Mouse (Mus musculus) left cerebral cortex, adult 11 months (tissue): ENCODE data around the gene Scrg1.
A peak's percentile ranks its signal among the peaks of the same experiment; 100 is the strongest.
"Not testable (repeated sequence)": the region's sequence is repeated elsewhere in the genome, so short reads cannot be mapped to it uniquely, and the experiment has no call there.

ENCODE experiments used
- DNase-seq: peaks from one replicate; pipeline ENCODE4 v3.0.0; 2022; ENCODE audit warnings: low spot score

Scrg1 gene

DNA sequence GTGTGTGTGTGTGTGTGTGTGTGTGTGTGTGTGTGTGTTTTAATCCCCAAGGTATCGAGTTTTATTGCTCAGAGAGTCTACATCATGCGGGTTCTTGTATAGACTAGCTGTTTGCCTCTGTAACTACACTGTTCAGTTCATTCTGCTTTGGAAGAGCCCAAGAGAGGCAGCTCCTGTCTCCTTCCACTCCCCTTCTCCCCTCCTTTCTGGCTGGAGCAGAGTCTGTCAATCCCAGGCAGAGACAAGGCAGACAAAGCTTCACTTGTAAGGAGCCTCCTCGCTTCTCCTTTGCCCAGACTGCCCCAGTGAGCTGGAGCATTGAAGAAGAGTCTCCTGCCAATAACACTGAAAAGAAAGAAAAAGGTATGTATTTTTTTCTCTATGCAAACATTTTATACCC is at the start of gene Scrg1:
Scrg1 (plus strand) TSS at position 159 of the 400 bp plus-strand sequence.
- DNase-seq, result no peak

DNA sequence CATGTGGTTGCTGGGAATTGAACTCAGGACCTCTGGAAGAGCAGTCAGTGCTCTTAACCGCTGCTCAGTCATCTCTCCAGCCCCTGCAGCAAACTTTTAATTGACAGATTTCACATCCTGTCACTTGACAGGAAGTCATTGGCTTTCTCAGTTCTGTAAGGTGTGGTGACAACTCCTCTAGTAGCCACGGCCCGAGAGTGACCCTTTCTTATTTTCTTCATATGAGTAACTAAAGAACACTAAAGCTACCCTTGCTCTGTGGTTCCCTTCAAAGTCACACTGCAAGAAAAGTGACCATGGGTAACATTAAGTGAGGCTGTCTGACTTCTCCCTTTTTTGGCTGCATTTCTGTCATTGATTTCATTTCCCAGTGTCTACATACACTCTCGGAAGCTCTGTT is 49.4 kb upstream of the Scrg1 start:
- no peak for DNase-seq

DNA sequence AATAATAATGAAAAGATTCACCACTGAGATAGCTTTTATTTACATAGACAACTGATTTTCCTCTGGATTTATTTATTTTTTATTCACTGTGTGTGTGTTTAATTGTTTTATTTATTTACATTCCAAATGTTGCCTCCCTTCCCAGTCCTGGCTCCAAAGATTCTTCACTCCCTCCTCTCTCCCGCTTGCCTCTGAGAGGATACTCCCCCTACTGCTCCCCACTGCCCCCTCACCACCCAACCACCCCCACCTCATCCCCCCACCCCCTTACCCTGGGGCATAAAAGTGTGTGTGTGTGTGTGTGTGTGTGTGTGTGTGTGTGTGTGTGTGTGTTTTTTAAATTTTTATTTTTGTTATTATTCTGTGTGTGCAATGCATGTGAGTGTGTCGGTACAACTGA is 46.4 kb upstream of the Scrg1 start:
- DNase-seq, result no peak

DNA sequence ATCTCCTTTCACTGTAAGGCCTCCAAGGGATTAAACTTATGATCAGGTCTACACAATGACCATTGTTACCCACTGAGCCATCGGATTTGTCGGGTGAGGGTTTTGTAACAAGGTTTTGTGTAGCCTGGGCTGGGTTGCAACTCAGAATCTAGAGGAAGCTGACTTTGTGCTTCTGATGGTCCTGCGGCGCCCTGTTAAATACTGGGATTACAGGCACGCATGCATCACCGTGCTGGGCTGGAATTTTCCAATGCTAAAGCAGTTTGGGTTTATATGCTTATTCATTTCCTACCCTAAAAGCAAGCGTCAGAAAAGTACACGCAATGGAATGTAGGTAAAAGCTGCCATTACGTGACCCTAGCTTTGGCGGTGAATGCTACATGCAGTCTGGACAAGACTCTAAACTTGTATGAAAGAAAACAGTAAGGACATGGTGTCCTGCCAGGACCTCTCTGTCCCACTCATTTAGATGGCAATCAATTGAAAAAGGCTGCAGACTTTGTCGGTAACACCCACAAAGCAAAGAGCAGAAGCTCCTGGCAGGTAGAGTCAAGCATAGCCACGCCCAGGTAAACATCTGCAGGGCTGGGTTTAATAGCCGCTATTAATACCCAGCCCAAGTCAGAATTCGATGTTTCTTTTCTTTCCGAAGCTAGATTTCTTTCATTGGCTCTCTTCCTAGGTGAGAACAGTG is 45.8 kb upstream of the Scrg1 start:
- no peak for DNase-seq

DNA sequence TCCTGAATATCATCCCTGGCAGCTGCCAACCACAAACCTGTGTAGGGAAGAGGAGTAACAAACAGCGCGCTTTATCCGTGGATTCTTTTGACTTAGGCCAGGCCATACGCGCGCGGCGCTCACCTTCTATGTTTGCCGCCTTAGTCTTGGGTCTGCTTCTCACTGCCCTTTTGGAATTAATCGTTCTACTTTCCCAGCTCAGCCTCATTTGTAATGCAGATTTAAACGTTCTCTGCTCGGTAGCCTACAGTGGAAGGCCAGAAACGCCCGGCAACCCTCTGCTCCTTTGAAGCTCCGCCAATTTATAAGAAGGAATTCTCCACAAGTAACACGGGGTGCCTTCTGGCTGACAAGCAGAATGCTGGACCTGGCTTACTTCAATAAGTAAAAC is 45.3 kb upstream of the Scrg1 start:
- DNase-seq, result no peak

DNA sequence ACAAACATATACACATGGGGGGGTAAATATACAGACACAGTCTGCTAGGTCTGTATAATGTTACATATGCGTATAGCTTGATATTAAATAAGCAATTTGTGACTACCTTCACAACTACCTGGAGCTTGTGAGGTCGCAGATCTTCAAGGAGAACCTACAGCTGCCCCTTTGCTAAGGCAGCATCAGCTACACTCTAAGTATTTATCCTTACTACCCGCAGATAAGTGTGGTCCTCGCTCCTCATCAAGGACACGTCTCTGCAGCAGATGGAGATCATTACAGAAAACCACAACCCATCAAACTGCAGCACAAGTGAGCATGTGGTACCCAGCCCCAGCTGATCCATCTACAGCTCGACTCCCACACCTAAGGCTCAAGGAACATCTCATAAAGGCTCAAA is 44.4 kb upstream of the Scrg1 start:
- no peak for DNase-seq

DNA sequence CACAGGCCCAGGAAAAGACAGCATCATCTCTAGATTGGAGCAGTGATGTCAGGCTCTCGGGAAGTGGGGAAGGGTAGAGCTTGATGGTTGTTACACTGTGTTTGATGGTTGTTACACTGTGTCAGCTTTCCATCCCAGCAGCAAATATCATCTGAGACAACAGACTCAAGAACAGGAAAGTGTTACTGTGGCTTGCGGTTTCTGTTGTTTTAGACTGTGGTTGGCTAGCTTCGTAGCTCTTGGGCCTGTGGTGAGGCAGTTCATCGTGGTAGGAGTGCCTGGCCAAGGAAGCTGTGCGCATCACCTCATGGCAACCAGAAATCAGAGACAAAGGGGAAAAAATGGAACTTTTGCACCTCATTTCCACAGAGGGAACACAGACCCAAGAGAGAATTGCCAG is 38.9 kb upstream of the Scrg1 start:
- no peak for DNase-seq

DNA sequence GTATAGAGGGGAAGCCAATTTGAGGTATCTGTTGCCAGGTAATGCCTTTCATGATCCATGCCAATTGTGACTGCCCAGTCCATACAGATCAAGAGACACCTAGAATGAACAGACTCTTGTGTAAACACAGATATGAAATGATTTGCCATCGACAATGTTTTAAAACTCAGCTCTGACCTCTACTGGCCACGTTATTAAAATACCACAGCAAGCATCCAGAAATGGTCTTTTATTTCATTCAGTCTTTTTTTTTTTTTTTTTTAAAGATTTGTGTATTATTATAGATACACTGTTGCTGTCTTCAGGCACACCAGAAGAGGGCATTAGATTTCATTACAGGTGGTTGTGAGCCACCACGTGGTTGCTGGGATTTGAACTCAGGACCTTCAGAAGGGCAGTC is 29.6 kb upstream of the Scrg1 start:
- no peak for DNase-seq

DNA sequence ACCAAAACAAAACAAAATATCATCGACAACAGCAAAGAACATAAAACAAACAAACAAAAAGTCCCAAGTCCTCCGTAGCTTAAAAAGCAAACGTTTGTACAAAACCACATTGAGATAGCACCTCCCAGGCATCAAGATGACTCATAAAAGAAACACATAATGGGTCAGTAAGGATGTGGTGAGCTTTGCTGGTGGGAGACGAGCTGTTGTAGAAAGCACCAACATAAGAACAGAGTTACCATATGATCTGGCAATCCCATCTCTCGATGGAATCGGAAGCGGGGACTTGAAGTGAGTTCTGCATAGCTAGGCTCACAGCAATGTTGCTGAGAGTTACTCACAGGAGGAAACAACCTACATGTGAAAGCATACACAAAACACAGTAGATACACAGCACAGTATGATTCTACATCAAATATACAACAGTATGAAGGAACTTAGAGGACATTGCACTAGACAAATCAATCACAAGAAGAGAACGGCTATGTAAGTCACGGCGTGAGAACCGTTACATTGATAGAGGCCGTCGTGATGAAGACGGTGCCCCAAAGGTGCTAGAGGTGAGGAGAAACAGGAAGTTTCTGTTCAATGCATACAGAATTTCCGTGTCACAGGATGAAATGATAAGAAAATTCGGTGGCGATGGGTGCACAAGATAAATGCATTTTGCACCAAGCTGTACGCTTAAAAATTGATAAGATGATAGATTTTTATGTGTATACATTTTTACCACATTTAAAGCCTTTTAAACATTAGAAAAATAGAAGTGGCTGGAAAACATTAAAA is 27.9 kb upstream of the Scrg1 start:
- DNase-seq, result no peak

DNA sequence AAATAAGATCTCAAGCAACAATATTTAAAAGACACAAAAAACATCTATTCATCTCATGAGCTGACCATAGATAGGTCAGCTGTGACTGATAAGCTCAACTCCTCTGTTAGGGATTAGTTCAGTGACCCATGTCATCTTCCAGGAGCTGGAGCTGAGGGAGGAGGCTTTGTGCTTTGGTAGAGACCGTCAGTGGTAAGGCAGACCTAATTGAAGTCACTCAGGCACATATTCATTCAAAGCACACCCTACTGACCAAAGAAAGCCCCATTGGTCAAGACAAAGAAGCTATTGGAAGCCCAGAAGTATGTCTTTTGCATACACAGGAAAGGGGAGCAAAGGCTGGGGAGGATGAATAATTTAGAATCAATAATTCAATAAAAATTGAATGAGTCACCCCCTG is 27.2 kb upstream of the Scrg1 start:
- no peak for DNase-seq

DNA sequence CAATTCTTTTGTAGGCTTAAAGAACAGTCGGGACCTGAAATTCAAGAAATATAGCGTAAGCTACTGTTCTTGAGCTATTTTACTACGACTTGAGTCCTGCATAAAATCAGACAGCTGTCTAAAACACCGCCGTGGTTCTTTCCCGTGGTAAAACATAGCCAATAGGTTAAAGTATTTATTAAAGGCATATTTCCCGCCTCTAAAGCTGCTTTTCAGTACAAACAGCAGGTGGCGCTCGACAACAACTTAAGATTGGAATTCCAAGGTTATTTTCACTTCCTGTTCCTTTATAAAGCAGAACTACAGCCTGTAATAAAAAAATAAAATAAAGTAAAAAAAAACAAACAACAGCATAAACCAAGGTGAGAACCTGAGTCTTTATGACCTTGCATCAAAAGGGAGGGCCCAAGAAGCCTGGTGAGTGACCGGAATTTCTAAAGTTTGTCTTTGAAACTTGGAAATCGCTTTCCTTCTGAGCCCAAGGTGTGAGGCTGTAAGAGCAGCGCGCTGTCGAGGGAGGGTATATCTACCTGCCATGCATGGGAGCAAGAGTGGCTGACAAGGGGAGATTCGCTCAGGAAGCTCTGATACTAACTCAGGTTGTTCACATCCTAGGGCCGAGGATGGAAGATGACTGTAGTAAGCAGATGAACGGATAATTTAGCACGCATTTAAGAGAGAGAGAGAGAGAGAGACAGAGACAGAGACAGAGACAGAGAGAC is 26.4 kb upstream of the Scrg1 start:
- peak; percentile 23 for DNase-seq

DNA sequence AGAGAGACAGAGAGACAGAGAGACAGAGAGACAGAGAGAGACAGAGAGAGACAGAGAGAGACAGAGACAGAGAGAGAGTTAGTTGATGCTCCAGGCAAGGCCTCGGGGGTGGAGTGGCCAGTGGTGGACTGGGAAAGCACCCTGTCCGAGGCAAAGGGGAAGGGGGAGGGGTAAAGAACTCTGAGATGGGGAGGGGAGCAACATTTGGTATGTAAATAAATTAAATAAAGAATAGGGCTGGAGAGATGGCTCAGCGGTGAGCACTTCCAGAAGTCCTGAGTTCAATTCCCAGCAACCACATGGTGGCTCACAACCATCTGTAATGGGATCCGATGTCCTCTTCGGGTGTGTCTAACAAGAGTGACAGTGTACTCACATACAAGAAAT is 25.8 kb upstream of the Scrg1 start:
- not testable (repeated sequence) for DNase-seq

DNA sequence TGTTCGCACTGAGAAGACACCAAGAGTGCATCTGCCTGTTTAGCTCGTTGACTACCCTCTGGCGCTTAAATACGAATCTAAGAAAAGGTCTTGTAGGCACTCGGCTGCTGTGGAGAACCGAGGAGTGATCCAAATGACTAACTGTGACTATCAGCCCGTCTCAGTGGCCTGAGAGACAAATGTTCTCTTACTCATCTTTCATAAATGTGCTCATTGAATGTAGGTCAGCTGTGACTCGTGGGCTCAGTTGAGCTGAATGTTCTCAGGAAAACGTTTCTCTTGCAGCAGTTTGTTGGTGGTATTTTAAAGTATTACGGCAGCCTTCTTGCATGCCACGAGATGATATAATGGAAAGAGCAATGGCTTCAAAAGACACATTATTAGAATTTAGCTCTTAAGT is 24.8 kb upstream of the Scrg1 start:
- no peak for DNase-seq

DNA sequence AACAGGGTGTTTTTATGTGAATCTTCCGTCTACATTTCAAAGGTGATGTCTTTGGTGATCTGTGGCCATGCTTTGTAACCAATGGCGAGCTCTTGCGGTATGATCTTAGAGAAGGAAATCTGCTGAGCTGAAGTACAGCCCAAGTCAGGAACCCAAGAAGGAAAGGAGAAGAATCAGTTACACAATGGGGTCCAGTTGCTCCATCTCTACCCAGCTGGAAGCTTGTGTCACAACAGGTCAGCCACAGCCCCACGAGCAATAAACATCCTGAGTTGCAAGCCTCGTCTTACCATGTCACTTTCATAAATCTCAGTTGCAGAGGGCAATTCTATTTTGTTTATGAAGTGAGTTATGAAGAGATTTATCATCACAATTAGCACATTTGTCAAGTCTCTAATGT is 22.9 kb upstream of the Scrg1 start:
- no peak for DNase-seq

DNA sequence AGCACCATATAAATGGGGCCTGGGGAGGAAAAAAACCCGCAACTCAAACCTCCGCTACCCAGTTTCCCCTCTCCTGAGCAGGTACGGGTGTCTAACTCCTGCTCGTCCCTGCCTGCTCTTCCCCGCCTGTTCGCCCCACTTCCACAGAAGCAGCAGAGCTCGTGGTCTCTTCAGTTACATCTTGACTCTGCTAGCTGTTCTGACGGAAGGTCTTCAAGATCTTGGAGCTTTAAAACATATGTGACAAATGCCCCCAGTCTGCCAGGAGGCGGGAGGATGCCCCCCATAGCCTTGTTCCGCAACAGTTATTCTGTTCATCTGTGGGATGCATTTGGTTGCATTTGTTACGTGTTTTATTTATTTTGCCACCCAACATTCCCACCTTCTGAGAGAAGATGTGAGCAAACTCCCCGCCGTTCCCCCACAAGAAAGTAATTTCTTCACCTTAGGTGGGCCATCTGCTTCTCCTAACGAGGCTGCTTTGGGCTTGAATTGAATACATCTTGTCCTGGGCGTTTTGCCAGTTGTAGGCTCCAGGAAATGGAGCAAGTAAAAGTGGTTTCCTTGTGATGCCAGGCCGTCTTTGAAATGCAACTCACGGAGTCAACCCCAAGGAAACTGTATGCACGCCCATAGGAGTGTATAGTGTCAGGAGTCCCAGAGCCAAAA is 19.8 kb upstream of the Scrg1 start:
- DNase-seq, result peak; percentile 17

DNA sequence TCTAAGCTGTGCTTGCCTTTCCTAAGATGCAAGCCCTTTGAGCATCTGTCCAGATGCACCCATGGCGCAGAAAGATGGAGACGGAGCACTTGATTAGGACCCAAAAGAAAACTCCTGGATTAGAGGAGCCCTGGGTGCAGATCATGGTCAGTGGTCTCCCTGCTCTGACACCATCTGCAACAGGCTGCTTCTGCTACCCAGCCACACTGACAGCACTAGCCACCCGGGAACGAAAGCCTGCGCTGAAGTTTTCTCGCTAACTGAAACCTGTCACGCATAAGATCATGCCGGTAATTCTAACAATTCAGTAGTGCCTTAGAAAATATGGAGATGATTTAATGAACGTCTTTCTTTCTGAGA is 19.3 kb upstream of the Scrg1 start:
- DNase-seq, result no peak

DNA sequence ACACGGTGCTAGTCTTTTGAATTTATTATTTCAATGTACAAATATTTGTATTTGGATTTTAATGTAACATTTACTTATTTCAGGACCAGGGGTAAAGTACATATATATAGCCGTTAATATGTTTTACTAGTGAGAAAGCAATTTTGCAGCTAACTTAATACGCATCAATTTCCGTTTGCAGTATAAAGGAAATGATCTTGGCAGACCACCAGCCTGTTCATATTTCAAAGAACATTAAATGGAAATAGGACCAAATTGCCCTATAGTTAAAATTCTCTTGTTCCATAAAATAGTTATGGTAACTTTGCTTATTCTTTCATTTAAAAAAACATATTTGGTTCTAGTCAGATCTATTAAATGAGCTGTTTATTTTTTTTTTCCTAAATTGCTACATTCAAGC is 14.6 kb upstream of the Scrg1 start:
- no peak for DNase-seq

DNA sequence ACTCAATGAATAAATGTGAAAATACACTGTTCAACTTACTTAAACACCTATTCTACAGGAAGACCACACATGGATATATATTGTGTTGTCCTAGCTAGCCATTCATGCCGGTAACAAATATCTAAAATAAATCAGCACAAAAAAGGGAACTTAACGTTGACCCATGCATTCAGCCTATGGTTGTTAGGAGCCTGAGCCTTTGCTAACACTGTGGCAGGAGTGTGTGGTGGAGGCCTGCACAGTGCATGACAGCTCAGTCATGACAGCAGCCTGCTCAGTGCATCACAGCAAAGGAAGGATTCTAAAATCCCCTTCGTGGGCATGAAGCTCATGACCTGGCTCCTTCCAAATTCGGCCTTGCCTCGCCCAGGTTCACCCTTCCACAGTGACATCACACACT is 14.2 kb upstream of the Scrg1 start:
- DNase-seq, result no peak

DNA sequence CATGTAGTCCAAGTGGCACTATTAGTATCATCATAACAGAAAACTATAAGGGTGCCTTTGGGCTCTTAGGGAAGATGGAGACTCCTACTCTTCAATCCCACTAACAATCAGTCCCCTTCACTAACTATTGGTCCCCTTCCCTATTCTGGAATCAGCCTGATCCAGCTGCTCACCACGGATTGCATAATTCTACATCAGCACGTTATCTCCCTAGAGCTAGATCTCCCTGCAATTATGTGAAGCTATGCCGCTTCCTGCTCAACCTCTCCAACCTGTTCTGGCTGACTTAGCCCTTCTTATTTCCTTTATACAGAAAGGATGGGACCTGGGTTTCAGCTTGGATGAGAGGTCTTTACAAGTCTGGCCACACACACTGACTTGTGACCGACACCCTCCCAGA is 12.4 kb upstream of the Scrg1 start:
- DNase-seq, result no peak

DNA sequence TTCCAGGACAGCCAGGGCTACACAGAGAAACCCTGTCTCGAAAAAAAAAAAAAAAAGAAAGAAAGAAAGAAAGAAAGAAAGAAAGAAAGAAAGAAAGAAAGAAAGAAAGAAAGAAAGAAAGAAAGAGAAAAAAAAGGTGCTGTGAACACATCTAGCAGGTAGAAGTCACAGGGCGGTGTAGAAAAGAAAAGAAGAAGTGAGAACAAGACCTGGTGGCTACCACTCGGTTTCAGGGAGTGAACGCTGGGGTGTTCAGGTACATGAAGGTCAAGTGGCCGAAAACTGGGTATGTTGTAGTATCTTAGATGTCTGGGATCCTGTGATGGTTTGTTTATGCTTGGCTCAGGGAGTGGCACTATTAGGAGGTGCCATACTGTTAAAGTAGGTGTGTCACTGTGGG is 9.8 kb upstream of the Scrg1 start:
- DNase-seq, result not testable (repeated sequence)

DNA sequence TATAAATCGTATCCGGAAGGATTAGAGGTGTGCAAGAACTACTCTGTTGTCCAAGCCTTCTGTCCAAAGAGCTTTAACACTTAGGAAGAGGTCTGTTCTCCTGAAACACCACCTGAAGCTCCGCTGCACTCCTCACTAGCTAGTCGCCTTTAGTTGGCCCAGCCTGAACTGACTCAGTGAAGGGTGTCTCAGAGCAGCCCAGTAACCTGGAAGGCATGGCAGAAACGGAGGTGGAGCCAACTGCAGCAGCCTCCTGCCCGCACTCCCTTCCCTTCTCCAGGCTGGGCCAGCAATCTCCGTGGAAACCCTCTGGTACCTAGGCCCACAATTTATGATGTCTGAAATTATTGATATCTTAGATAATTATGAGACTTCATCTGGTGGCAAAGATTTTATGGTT is 5.0 kb upstream of the Scrg1 start:
- no peak for DNase-seq

DNA sequence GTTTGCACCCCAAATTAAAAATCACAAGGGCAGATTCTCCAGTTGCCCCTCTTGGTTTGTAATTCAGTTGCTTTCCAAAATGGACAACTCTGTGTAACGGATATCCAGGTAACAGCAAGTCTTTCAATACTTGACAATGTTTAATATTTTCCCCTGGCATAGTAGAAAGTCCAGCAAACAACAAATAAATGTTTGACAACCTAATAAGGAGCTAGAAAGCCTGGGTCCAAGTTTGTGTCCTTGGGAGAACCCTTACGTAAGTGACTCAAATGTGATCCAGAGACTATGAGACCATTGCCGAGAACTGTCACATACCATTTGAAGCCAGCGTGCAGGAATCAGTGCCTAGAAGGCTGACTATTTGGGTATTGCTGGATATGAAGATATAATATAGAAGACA is 3.8 kb upstream of the Scrg1 start:
- no peak for DNase-seq

DNA sequence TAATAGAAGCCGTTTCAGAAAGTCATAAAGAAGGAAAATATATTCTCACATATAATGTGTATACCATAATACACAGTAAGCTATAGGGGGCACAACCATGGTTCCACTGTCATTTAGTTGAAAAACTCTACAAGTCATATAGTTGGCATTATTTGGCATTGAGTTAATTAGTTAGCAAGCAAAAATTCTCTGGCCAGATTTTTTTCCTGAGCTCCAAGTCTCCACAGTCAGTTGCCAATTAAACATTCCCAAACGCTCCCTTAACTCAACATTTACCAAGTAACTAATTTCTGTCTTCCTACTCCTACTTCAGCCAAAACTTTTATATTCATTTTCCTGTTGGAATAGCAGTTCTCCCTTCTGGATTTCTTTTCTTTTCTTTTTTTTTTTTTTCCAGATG is 2.4 kb upstream of the Scrg1 start:
- no peak for DNase-seq
